Mouse (Mus musculus): Measurements from ENCODE around the gene Kif1a.

DNA sequence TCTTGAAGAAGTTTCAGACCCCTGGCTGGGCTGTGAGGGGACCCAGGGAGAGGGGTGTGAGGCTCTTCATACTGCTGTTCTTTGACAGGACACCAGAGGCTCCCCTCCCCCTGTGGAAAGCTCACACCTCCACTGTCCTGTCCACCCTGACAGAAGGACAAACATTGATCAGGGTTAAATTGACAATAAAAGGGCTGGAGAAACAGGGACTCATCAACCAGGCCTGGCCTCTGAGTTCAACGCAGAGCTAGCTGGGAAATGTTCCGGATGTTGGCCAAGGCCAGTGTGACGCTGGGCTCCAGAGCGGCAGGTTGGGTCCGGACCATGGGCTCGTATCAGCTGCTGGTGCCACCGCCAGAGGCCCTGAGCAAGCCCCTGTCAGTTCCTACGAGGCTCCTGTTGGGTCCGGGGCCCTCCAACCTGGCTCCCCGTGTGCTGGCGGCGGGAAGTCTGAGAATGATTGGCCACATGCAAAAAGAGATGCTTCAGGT, 33.3 kb upstream of the Kif1a start, which contains the start of gene Agxt:
- no peak for TF ChIP-seq CTCF (IDR thresholded peaks at IDR 0.05; ENCODE audit: borderline replicate concordance, insufficient read depth, low read depth, low read length)
- no peak for TF ChIP-seq POLR2A (IDR thresholded peaks at IDR 0.05; ENCODE audit: borderline replicate concordance, insufficient read depth, low read length)

All from cerebellum, adult 2 months (tissue).